Mouse (Mus musculus): ENCODE measurements at regions not wholly inside any gene's neighbourhood (a gene's known extent, or its start where the extent isn't known, plus 50 kb on each side); places are given as distances from the start of the nearest gene placed in this dataset.
"Not testable (repeated sequence)": the region's sequence is repeated elsewhere in the genome, so short reads cannot be mapped to it uniquely, and the experiment has no call there.

- no peaks in the 10 kb centered on the region for H3K36me3 ChIP-seq (ENCODE audit: control insufficient read depth, insufficient read depth, low read length, poor library complexity, severe bottlenecking)
- H3K4me3 ChIP-seq (ENCODE audit: low read depth, low read length) = no peak overlapping the region
- TF ChIP-seq POLR2A (IDR thresholded peaks at IDR 0.05; ENCODE audit: insufficient read depth, low read length) (no peak), EP300 (IDR thresholded peaks at IDR 0.05; ENCODE audit: insufficient read depth, low read depth, low read length) (no peak), CTCF (IDR thresholded peaks at IDR 0.05; ENCODE audit: low read depth, low read length) (no peak)
- H3K27ac ChIP-seq (ENCODE audit: insufficient read depth, low read length) = no peak overlapping the region
- H3K4me1 ChIP-seq (ENCODE audit: control insufficient read depth, insufficient read depth, low read length) = no peaks in the 10 kb centered on the region
- H3K9ac ChIP-seq (ENCODE audit: low read depth, poor library complexity, severe bottlenecking) = no peak overlapping the region
- no peaks in the 10 kb centered on the region for H3K9me3 ChIP-seq (replicated peaks; ENCODE audit: control insufficient read depth, insufficient read depth, low read length, poor library complexity, severe bottlenecking)
- H3K27me3 ChIP-seq (ENCODE audit: control insufficient read depth, insufficient read depth, low read length, poor library complexity, severe bottlenecking) = no peaks in the 10 kb centered on the region
Observed at GRCm38 (mm10) chr10:119094166-119094565, 145.7 kb downstream of the Cand1 start.

DNA sequence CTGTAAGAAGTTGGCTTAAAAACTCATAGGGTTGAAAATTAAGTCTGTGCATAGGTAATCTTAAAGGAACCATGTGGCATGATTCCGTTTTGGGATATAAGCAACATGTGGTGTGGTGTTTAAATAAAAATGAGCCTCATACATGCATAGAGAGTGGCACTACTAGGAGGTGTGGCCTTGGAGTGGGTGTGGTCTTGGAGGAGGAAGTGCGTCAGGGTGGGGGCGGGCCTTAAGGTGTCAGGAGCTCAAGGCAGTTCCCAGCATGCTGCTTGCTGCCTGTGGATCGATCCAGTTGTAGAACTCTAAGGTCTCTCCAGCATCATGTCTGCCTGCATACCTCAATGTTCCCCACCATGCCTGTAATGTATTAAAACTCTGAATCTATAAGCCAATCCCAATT, 152.0 kb downstream of the Cand1 start:
- no peaks in the 10 kb centered on the region for H3K9me3 ChIP-seq (replicated peaks; ENCODE audit: control insufficient read depth, insufficient read depth, low read length, poor library complexity, severe bottlenecking)
- H3K9ac ChIP-seq (ENCODE audit: low read depth, poor library complexity, severe bottlenecking) = no peak overlapping the region
- H3K4me3 ChIP-seq (ENCODE audit: low read depth, low read length) = no peak overlapping the region
- no peaks in the 10 kb centered on the region for H3K27me3 ChIP-seq (ENCODE audit: control insufficient read depth, insufficient read depth, low read length, poor library complexity, severe bottlenecking)
- no peak overlapping the region for H3K27ac ChIP-seq (ENCODE audit: insufficient read depth, low read length)
- no peaks in the 10 kb centered on the region for H3K36me3 ChIP-seq (ENCODE audit: control insufficient read depth, insufficient read depth, low read length, poor library complexity, severe bottlenecking)
- H3K4me1 ChIP-seq (ENCODE audit: control insufficient read depth, insufficient read depth, low read length) = no peaks in the 10 kb centered on the region
- TF ChIP-seq CTCF (IDR thresholded peaks at IDR 0.05; ENCODE audit: low read depth, low read length) = no peak
- TF ChIP-seq POLR2A (IDR thresholded peaks at IDR 0.05; ENCODE audit: insufficient read depth, low read length) = no peak
- no peak for TF ChIP-seq EP300 (IDR thresholded peaks at IDR 0.05; ENCODE audit: insufficient read depth, low read depth, low read length)

GRCm38 (mm10) chr10:119087071-119087665, 152.7 kb downstream of the Cand1 start:
- Histone ChIP-seq H3K36me3 (ENCODE audit: control insufficient read depth, insufficient read depth, low read length, poor library complexity, severe bottlenecking) (no peaks in the 10 kb centered on the region), H3K9ac (ENCODE audit: low read depth, poor library complexity, severe bottlenecking) (no peak overlapping the region), H3K27me3 (ENCODE audit: control insufficient read depth, insufficient read depth, low read length, poor library complexity, severe bottlenecking) (no peaks in the 10 kb centered on the region), H3K4me3 (ENCODE audit: low read depth, low read length) (no peak overlapping the region), H3K9me3 (replicated peaks; ENCODE audit: control insufficient read depth, insufficient read depth, low read length, poor library complexity, severe bottlenecking) (no peaks in the 10 kb centered on the region), H3K4me1 (ENCODE audit: control insufficient read depth, insufficient read depth, low read length) (no peaks in the 10 kb centered on the region), H3K27ac (ENCODE audit: insufficient read depth, low read length) (no peak overlapping the region)
- TF ChIP-seq CTCF (IDR thresholded peaks at IDR 0.05; ENCODE audit: low read depth, low read length) (no peak), POLR2A (IDR thresholded peaks at IDR 0.05; ENCODE audit: insufficient read depth, low read length) (no peak), EP300 (IDR thresholded peaks at IDR 0.05; ENCODE audit: insufficient read depth, low read depth, low read length) (no peak)

GRCm38 (mm10) chr10:119086450-119086849, 153.4 kb downstream of the Cand1 start:
- no peaks in the 10 kb centered on the region for H3K36me3 ChIP-seq (ENCODE audit: control insufficient read depth, insufficient read depth, low read length, poor library complexity, severe bottlenecking)
- no peaks in the 10 kb centered on the region for H3K9me3 ChIP-seq (replicated peaks; ENCODE audit: control insufficient read depth, insufficient read depth, low read length, poor library complexity, severe bottlenecking)
- no peak overlapping the region for H3K9ac ChIP-seq (ENCODE audit: low read depth, poor library complexity, severe bottlenecking)
- no peak for TF ChIP-seq EP300 (IDR thresholded peaks at IDR 0.05; ENCODE audit: insufficient read depth, low read depth, low read length)
- no peak for TF ChIP-seq CTCF (IDR thresholded peaks at IDR 0.05; ENCODE audit: low read depth, low read length)
- TF ChIP-seq POLR2A (IDR thresholded peaks at IDR 0.05; ENCODE audit: insufficient read depth, low read length) = no peak
- H3K27ac ChIP-seq (ENCODE audit: insufficient read depth, low read length) = no peak overlapping the region
- H3K4me1 ChIP-seq (ENCODE audit: control insufficient read depth, insufficient read depth, low read length) = no peaks in the 10 kb centered on the region
- no peak overlapping the region for H3K4me3 ChIP-seq (ENCODE audit: low read depth, low read length)
- no peaks in the 10 kb centered on the region for H3K27me3 ChIP-seq (ENCODE audit: control insufficient read depth, insufficient read depth, low read length, poor library complexity, severe bottlenecking)

DNA sequence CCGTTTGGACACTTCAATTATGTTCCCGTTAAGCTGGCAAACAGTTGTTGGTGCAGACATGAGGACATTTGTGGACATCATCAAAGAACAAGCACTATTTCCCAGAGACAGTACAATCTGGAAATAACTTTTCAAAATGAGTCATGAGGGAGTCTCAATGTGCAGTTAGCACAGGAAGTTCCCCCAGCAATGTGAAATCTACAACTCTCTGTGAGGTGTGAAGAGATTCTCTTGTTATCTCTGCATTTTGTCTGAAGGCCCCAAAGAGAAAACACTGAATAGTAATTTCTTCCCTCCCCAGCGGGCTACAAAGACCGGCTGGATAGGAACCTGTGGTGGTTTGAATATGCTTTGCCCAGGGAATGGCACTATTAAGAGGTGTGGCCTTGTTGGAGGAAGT, 156.4 kb downstream of the Cand1 start:
- Histone ChIP-seq H3K27ac (ENCODE audit: insufficient read depth, low read length) (no peak overlapping the region), H3K36me3 (ENCODE audit: control insufficient read depth, insufficient read depth, low read length, poor library complexity, severe bottlenecking) (no peaks in the 10 kb centered on the region), H3K4me1 (ENCODE audit: control insufficient read depth, insufficient read depth, low read length) (no peaks in the 10 kb centered on the region), H3K9ac (ENCODE audit: low read depth, poor library complexity, severe bottlenecking) (no peak overlapping the region), H3K27me3 (ENCODE audit: control insufficient read depth, insufficient read depth, low read length, poor library complexity, severe bottlenecking) (no peaks in the 10 kb centered on the region), H3K4me3 (ENCODE audit: low read depth, low read length) (no peak overlapping the region), H3K9me3 (replicated peaks; ENCODE audit: control insufficient read depth, insufficient read depth, low read length, poor library complexity, severe bottlenecking) (no peaks in the 10 kb centered on the region)
- TF ChIP-seq EP300 (IDR thresholded peaks at IDR 0.05; ENCODE audit: insufficient read depth, low read depth, low read length) = no peak
- no peak for TF ChIP-seq POLR2A (IDR thresholded peaks at IDR 0.05; ENCODE audit: insufficient read depth, low read length)
- no peak for TF ChIP-seq CTCF (IDR thresholded peaks at IDR 0.05; ENCODE audit: low read depth, low read length)

GRCm38 (mm10) chr10:119082861-119083260, 157.0 kb downstream of the Cand1 start:
- no peaks in the 10 kb centered on the region for H3K9me3 ChIP-seq (replicated peaks; ENCODE audit: control insufficient read depth, insufficient read depth, low read length, poor library complexity, severe bottlenecking)
- H3K4me3 ChIP-seq (ENCODE audit: low read depth, low read length) = no peak overlapping the region
- no peak for TF ChIP-seq EP300 (IDR thresholded peaks at IDR 0.05; ENCODE audit: insufficient read depth, low read depth, low read length)
- no peak for TF ChIP-seq CTCF (IDR thresholded peaks at IDR 0.05; ENCODE audit: low read depth, low read length)
- no peak for TF ChIP-seq POLR2A (IDR thresholded peaks at IDR 0.05; ENCODE audit: insufficient read depth, low read length)
- no peaks in the 10 kb centered on the region for H3K27me3 ChIP-seq (ENCODE audit: control insufficient read depth, insufficient read depth, low read length, poor library complexity, severe bottlenecking)
- no peaks in the 10 kb centered on the region for H3K4me1 ChIP-seq (ENCODE audit: control insufficient read depth, insufficient read depth, low read length)
- H3K36me3 ChIP-seq (ENCODE audit: control insufficient read depth, insufficient read depth, low read length, poor library complexity, severe bottlenecking) = no peaks in the 10 kb centered on the region
- no peak overlapping the region for H3K27ac ChIP-seq (ENCODE audit: insufficient read depth, low read length)
- no peak overlapping the region for H3K9ac ChIP-seq (ENCODE audit: low read depth, poor library complexity, severe bottlenecking)

- H3K27ac ChIP-seq (ENCODE audit: insufficient read depth, low read length); H3K9ac ChIP-seq (ENCODE audit: low read depth, poor library complexity, severe bottlenecking); H3K27me3 ChIP-seq (ENCODE audit: control insufficient read depth, insufficient read depth, low read length, poor library complexity, severe bottlenecking): not testable (repeated sequence)
Observed at GRCm38 (mm10) chr10:119081766-119082165, 158.1 kb downstream of the Cand1 start.

More at GRCm38 (mm10) chr10:119081766-119082165, 158.1 kb downstream of the Cand1 start:
- not testable (repeated sequence) for H3K9me3 ChIP-seq (replicated peaks; ENCODE audit: control insufficient read depth, insufficient read depth, low read length, poor library complexity, severe bottlenecking); H3K4me3 ChIP-seq (ENCODE audit: low read depth, low read length); H3K36me3 ChIP-seq (ENCODE audit: control insufficient read depth, insufficient read depth, low read length, poor library complexity, severe bottlenecking); H3K4me1 ChIP-seq (ENCODE audit: control insufficient read depth, insufficient read depth, low read length)
